Mouse (Mus musculus) heart, embryonic 10.5 days (tissue): ENCODE measurements around the gene Nrbp1. TPM values are rescaled to one million over a fixed set of nuclear protein-coding genes. Genes with fewer than 3 reads are reported as not detected.

Experiments used
- DNase-seq: peaks from one replicate; pipeline ENCODE4 v3.0.0-alpha.2; 2017; ENCODE audit warnings: low spot score
- H3K27ac ChIP-seq: fragments of 300-500 bp; sonication (generic); 2 replicates; pipeline ENCODE4 v1.5.1; 2016; ENCODE audit warnings: mild to moderate bottlenecking
- H3K27me3 ChIP-seq: fragments of 300-500 bp; sonication (generic); 2 replicates; pipeline ENCODE4 v1.6.1; 2016; ENCODE audit warnings: mild to moderate bottlenecking; ENCODE audit not compliant: poor library complexity, insufficient read depth, severe bottlenecking
- H3K36me3 ChIP-seq: fragments of 300-500 bp; sonication (generic); 2 replicates; pipeline ENCODE4 v1.6.1; 2016; ENCODE audit warnings: mild to moderate bottlenecking, moderate library complexity
- H3K4me1 ChIP-seq: fragments of 300-500 bp; sonication (generic); 2 replicates; pipeline ENCODE4 v1.6.1; 2016; ENCODE audit warnings: mild to moderate bottlenecking
- H3K4me3 ChIP-seq: fragments of 300-500 bp; sonication (generic); 2 replicates; pipeline ENCODE4 v1.5.1; 2016; ENCODE audit warnings: mild to moderate bottlenecking, moderate library complexity
- H3K9me3 ChIP-seq: fragments of 300-500 bp; sonication (generic); 2 replicates; pipeline ENCODE4 v1.6.1; 2016; ENCODE audit warnings: mild to moderate bottlenecking, moderate library complexity
- WGBS: fragments of 180-500 bp; shearing (Covaris S2); methylation state at CpG from one replicate; pipeline ENCODE4 v1.1.7; 2016; 5-methylcytosine and 5-hydroxymethylcytosine counted together
- polyA plus RNA-seq: library from polyadenylated mRNA; unstranded; fragments of >200 nt; fragmentation: Nextera tagmentation; extraction: Ambion mirVana; gene quantifications from 2 replicates; pipeline ENCODE4 v1.2.1, GENCODE M21; 2016

The Nrbp1 gene
- polyA plus RNA-seq = 149 and 153 TPM in 2 replicates

DNA sequence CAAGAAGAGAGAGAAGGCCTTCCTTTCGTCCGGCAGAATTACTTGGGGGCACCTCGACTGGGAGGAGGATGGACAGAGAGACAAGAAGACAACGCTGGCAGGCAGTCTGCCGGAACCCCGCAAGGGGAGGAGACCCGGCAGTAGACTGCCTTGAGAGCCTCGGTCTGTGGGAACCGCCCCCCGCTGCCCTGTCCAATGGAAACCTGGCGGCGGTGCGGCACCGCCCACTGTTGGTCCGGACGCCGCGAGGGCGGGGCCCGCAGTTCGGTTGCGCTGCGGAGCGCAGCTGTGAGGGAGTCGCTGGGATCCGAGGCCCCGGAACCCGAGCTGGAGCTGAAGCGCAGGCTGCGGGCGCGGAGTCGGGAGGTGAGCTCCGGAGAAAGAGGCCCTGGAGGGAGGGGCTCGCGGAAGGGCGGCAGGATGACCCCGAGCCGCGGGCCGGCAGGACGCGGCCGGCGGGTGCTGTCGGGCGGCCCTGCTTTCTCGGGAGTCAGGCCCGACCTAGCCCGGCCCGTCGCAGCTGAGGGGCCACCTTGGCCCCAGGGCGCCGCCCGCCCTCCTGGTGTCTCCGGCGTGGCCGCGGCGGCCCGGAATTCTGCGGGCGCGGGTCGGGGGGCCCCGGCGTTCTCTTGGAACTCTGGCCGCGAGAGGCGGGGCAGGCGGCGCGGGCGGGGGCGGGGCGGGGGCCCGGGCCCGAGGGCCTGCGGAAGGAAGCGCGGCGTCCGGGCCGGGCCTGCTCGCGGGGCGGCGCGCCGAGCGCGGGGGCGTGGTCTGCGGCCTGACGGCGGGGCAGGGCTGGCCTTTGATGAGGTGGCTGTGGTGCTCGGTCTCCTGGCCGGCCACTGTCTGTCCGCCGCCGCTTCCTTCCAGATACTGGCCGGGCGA, at the start of gene Nrbp1, which contains the start of gene Gm9970:
Gene Nrbp1 (plus strand): TSS at position 228 of the 885 bp plus-strand sequence.
Gene Gm9970 (minus strand): TSS at position 596 of the 885 bp plus-strand sequence.
- under 1% methylated on average over 103 of the region's 103 CpGs for WGBS

DNA sequence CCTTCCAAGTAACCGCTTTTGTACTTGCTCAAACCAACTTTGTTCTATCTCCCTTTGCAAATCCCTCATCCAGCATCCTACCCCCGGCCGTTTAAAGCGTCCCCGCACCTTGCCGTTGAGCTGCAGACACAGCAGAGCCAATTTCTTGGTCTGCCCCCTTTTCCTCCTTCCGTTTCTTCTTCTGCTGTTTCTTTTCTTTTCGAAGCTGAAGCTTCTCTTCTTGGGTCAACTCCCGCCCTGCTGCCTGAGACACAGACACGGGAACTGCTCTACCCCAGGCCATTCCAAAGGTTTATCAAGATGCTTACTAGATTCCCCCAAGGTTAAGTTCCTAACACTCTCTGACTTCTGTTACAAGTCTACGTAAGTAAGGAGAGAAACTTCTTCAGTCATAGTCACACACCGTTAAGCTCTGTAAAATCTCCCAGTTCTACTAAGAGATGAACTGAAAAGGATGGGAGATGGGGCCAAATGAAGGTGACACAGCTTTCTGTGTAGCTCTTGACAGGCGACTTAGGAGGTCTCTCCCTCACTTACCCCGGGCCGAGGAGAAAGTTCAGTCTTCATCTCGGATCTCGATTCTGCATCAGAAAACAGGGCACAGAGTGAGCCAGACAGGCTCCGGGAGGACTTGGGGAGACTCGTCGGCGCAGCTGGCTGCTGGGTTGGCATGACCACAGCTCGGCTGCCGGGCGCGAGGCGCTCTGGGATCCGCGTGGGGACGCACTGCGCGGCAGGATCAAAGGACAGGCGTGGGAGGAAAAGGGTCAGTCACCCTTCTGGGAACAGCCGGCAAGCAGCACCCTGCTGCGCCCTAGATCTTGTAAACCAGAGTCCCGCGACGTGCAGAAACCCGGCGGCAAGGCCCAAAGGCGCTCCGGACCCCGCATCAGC, 48.4 kb upstream of the Nrbp1 start:
- 13% methylated on average over 42 of the region's 42 CpGs for WGBS
- no peak for DNase-seq
- H3K4me1 ChIP-seq = peaks cover 13% of the 10 kb centered on the region

More for the DNA sequence above, at the start of gene Nrbp1, which contains the start of gene Gm9970:
- no peaks in the 10 kb centered on the region for H3K27me3 ChIP-seq
- 0 out of 2 replicates have a peak, but pooled peaks cover 8% of the 10 kb centered on the region for H3K4me1 ChIP-seq
- H3K9me3 ChIP-seq = peaks cover 3% of the 10 kb centered on the region; the same call in 1 of the 2 replicates
- peak within 1 kb of the TSS; percentile 94 for H3K4me3 ChIP-seq
- H3K36me3 ChIP-seq = peaks cover 23% of the 10 kb centered on the region
- peak within 1 kb of the TSS; percentile 97 for H3K27ac ChIP-seq
- peak; percentile 97 for DNase-seq

DNA sequence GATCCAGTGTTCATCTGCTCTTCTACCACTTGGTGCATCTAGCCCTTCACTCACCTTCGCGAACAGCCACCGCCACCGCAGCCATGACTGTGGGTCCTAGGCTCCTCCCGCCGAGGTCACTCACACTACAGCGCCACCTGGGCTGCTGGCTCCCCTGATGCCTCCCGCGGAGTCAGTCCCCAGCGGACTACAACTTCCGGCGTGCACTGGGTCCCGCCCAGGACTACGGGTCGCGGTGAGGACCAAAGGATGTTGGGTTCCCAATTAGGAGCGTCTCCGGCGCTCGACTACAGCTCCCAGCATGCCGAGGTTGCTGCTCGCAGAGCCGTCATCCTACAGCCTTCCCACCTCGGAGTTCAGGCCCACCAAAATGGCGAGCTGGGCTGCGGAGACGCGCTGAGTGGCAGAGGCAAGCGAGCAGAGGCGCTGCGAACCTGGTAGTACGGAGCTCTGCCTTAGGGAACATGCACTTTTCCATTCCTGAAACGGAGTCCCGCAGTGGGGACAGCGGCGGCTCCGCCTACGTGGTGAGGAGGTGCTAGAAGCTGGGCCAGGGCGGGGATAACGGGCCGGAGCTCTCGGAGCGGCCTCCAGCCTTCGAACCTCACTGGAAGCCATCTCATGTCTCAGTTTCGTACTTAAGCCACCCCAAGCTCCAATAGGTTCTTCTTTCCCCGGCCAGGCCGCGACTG, 47.6 kb upstream of the Nrbp1 start, which contains the start of the genes Snx17 and Eif2b4:
Gene Snx17 (plus strand): TSS at position 289 of the 692 bp plus-strand sequence.
Gene Eif2b4 (minus strand): TSS at position 492 of the 692 bp plus-strand sequence.
- no peaks in the 10 kb centered on the region for H3K27me3 ChIP-seq
- DNase-seq = peak; percentile 100
- H3K27ac ChIP-seq = peak within 1 kb of the TSS; percentile 94
- no peaks in the 10 kb centered on the region for H3K9me3 ChIP-seq
- H3K4me3 ChIP-seq = peak within 1 kb of the TSS; percentile 91
- peaks cover 69% of the 10 kb centered on the region for H3K36me3 ChIP-seq
- peaks cover 13% of the 10 kb centered on the region for H3K4me1 ChIP-seq
- WGBS = under 1% methylated on average over 48 of the region's 48 CpGs

More for the DNA sequence above, 48.4 kb upstream of the Nrbp1 start:
- Histone ChIP-seq H3K9me3 (no peaks in the 10 kb centered on the region), H3K27me3 (no peaks in the 10 kb centered on the region), H3K36me3 (peaks cover 69% of the 10 kb centered on the region), H3K27ac (peak overlapping the region; percentile 94), H3K4me3 (peak overlapping the region; percentile 91)

DNA sequence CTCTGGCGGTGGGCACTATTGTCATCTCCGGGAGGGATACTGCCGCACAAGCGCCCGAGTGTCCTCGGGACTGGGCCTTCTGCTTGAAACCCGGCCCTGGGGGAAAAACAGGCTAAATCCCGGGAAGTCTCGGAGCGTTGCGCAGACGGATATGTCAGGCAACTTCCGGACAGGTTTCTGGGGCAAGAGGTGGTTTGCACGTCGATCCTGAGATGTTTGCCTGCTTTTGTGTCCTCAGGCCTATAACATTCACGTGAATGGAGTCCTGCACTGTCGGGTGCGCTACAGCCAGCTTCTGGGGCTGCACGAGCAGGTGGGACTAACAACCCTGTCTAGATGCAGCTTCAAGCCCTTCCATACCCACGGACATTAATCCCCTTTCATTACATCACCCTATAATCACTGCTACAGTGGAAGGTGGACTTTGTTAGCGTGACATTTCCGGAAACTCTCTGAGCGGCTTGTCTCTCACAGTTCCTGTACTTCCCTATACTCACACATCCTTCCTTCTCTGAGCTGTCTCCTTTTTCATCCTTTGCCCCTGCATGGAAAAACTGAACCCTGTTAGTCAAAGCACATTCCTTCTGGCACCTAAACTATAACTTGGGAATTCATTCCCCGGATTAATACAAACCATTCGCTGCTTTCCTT, 46.9 kb upstream of the Nrbp1 start:
- no peak for DNase-seq
- WGBS = 11% methylated on average over 25 of the region's 25 CpGs
- H3K27me3 ChIP-seq = no peaks in the 10 kb centered on the region
- peak overlapping the region; percentile 91 for H3K4me3 ChIP-seq
- H3K27ac ChIP-seq = peak overlapping the region; percentile 94
- no peaks in the 10 kb centered on the region for H3K9me3 ChIP-seq
- H3K36me3 ChIP-seq = peaks cover 69% of the 10 kb centered on the region
- H3K4me1 ChIP-seq = peaks cover 13% of the 10 kb centered on the region

DNA sequence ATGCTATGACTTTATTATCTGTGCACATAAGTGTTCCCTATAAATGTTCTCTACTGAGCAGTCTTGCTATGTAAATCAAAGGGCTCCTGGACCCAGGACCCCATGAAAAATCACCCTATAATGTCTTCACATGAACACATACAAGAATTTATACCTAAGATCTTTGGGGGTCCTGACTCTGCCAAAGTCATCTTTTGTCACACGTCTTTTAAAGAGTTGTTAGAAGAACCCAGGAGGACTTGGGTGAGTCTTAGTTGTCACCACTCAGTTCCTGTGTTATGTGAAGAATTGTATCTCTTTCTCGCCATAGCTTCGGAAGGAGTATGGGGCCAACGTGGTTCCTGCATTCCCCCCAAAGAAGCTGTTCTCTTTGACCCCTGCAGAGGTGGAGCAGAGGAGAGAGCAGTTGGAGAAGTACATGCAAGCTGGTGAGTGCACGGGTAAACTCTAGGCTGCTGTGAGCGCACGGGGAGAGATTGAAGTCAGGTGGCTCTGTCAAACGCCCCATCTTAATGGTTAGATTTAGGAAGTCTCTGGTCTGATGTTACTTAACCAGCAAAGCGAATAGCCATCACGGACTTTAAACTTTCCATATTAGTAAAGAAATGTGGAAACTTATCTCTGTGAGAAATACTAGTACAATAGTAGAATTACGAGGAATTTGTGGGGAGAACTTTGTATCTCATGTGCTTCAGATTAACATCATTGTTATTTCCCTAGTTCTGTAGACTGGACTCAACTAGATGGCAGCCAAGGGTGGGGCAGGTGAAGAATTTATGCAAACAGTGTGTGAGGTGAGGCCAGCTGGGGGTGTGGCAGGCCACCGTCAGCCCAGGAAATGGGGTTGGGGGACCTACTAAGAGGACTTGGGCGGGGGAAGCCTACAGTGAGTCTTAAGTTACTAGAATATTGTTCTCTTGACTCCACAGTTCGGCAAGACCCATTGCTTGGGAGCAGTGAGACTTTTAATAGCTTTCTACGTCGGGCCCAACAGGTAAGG, 45.9 kb upstream of the Nrbp1 start:
- H3K4me1 ChIP-seq = peaks cover 13% of the 10 kb centered on the region
- peaks cover 71% of the 10 kb centered on the region for H3K36me3 ChIP-seq
- H3K27ac ChIP-seq = no peak overlapping the region
- peak overlapping the region; percentile 91 for H3K4me3 ChIP-seq
- H3K9me3 ChIP-seq = no peaks in the 10 kb centered on the region
- WGBS = 90% methylated on average over 16 of the region's 16 CpGs
- no peak for DNase-seq
- H3K27me3 ChIP-seq = no peaks in the 10 kb centered on the region

DNA sequence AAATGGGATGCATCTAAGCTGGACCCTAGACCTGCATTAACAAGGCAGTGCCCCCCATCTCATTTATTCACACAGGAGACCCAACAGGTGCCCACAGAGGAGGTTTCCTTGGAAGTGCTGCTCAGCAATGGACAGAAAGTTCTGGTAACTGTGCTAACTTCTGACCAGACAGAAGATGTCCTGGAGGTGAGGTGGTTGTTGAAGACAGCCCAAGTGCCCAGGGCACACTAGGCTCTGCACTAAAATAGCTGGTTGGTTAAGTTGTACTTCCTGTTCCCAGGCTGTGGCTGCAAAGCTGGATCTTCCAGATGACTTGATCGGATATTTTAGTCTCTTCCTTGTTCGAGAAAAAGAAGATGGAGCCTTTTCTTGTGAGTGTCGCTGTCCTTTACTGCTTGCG, 45.0 kb upstream of the Nrbp1 start:
- H3K9me3 ChIP-seq = peaks cover 5% of the 10 kb centered on the region
- WGBS = 95% methylated on average over 4 of the region's 4 CpGs
- no peak overlapping the region for H3K27ac ChIP-seq
- DNase-seq = no peak
- H3K36me3 ChIP-seq = peaks cover 71% of the 10 kb centered on the region
- no peak overlapping the region for H3K4me3 ChIP-seq
- no peaks in the 10 kb centered on the region for H3K27me3 ChIP-seq
- H3K4me1 ChIP-seq = peaks cover 13% of the 10 kb centered on the region

DNA sequence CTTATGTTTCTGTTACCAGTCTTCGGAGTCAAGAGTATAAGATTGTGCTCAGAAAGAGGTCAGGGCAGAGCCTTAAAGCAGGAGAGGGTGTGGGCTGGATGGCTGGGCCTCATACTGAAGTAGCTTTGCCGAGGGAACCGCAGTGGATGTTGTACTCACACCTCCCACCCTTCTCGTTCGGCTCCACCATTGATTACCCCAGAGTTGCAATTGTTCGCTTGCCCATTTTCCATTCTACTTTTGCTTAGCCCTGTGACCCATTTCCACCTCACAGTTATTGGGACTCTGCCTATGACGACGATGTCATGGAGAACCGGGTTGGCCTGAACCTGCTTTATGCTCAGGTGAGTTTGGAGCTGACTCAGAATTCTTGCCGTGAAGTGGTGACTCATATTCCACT, 44.5 kb upstream of the Nrbp1 start:
- H3K27ac ChIP-seq = no peak overlapping the region
- H3K4me1 ChIP-seq = peaks cover 14% of the 10 kb centered on the region
- H3K9me3 ChIP-seq = peaks cover 5% of the 10 kb centered on the region
- H3K27me3 ChIP-seq = no peaks in the 10 kb centered on the region
- no peak for DNase-seq
- WGBS = 95% methylated on average over 10 of the region's 10 CpGs
- H3K36me3 ChIP-seq = peaks cover 66% of the 10 kb centered on the region
- H3K4me3 ChIP-seq = no peak overlapping the region

DNA sequence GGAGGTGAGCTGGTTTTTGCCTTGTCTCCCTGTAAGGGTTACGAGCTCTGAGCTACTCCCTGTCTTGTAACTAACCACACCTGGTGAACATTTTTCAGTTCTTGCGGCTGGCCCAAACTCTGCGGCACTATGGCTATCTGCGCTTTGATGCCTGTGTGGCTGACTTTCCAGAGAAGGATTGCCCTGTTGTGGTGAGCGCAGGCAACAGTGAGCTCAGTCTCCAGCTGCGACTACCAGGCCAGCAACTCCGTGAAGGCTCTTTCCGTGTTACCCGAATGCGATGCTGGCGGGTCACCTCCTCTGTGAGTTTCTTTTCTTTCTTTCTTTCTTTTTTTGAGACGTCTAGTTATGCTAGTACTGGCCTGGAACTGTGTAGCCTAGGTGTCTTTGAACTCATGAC, 43.6 kb upstream of the Nrbp1 start:
- Histone ChIP-seq H3K4me3 (no peak overlapping the region), H3K4me1 (peaks cover 9% of the 10 kb centered on the region), H3K36me3 (peaks cover 62% of the 10 kb centered on the region), H3K9me3 (peaks cover 5% of the 10 kb centered on the region), H3K27me3 (no peaks in the 10 kb centered on the region), H3K27ac (no peak overlapping the region)
- no peak for DNase-seq
- WGBS = 92% methylated on average over 12 of the region's 12 CpGs

DNA sequence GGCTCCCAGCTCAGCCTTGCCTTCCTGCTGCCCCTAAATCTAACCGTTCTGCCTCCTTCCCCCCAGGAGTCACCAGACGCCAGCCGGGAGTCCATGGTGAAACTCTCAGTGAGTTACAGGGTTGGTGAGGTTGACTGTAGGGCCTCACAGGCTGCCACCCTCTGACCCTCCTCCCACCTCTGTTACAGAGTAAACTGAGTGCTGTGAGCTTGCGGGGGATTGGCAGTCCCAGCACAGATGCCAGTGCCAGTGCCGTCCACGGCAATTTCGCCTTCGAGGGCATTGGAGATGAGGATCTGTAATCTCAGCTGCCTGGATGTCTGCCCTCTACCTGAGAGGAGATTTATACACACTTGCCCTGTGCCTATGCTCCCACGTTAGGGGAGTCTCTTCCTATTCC, 42.5 kb upstream of the Nrbp1 start:
- H3K4me3 ChIP-seq = no peak overlapping the region
- H3K4me1 ChIP-seq = peaks cover 12% of the 10 kb centered on the region; the same call in 1 of the 2 replicates
- 84% methylated on average over 9 of the region's 9 CpGs for WGBS
- H3K27me3 ChIP-seq = no peaks in the 10 kb centered on the region
- H3K9me3 ChIP-seq = peaks cover 5% of the 10 kb centered on the region
- no peak for DNase-seq
- peaks cover 72% of the 10 kb centered on the region for H3K36me3 ChIP-seq
- H3K27ac ChIP-seq = no peak overlapping the region

DNA sequence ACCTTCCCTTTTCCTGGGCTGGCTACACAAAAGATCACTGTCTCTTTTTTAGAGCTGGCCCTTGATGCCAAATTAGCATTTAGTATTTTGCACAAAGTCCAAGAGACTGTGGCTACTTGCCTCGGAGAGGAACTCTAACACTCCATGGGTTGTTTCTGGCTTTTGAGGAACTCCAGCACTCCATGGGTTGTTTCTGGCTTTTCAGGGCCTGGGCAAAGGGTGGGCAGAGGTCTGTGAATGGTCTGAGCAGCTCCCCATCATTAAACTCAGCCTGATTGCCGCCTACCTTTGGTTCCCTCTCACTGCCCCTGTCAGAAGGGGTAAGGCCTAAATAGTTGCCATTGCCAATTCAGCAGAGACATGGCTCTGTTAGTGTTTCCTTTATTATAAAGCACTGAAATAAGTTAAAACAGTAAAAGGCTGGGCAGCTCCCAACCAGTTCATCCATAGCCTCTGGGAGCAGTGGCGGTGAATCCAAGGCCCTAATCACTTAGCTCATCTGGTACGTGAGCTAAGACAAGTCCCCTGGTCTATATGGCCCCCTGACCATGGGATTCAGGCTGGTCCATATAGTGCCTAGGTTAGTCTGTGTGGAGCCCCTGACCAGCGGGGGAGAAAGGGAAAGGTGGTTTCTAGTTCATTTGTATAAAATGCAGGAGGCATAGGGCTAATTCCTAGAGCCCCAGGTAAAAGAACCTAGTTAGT, 41.9 kb upstream of the Nrbp1 start:
- Histone ChIP-seq H3K36me3 (peaks cover 78% of the 10 kb centered on the region), H3K9me3 (peaks cover 5% of the 10 kb centered on the region), H3K4me1 (peaks cover 12% of the 10 kb centered on the region; the same call in 1 of the 2 replicates), H3K4me3 (no peak overlapping the region), H3K27ac (no peak overlapping the region), H3K27me3 (no peaks in the 10 kb centered on the region)
- WGBS = 81% methylated on average over 5 of the region's 5 CpGs
- no peak for DNase-seq
